Mouse (Mus musculus) liver, postnatal 0 days (tissue): ENCODE measurements at regions not wholly inside any gene's neighbourhood (a gene's known extent, or its start where the extent isn't known, plus 50 kb on each side); places are given as distances from the start of the nearest gene placed in this dataset.

Source experiments
- ATAC-seq: fragments of 200-750 bp; cut with Nextera tagmentation; 2 replicates; pipeline ENCODE4 v1.8.0; 2017; ENCODE audit warnings: mild to moderate bottlenecking, moderate library complexity
- DNase-seq: peaks from one replicate; pipeline ENCODE4 v3.0.0-alpha.2; 2016
- H3K27ac ChIP-seq: fragments of 300-500 bp; sonication (generic); 2 replicates; pipeline ENCODE4 v1.5.1; 2014; ENCODE audit warnings: antibody characterized with exemption, moderate library complexity, mild to moderate bottlenecking, low read depth
- H3K27me3 ChIP-seq: fragments of 300-500 bp; sonication (generic); 2 replicates; pipeline ENCODE4 v1.6.1; 2014; ENCODE audit warnings: low read length, control low read depth, mixed read lengths; ENCODE audit not compliant: insufficient read depth
- H3K36me3 ChIP-seq: fragments of 300-500 bp; sonication (generic); replicated peaks from 2 replicates; pipeline ENCODE4 v1.6.1; 2014; ENCODE audit warnings: mild to moderate bottlenecking, control low read depth, low read length, moderate library complexity, mixed read lengths; ENCODE audit not compliant: insufficient read depth
- H3K4me1 ChIP-seq: fragments of 300-500 bp; sonication (generic); 2 replicates; pipeline ENCODE4 v1.6.1; 2014; ENCODE audit warnings: antibody characterized with exemption, mild to moderate bottlenecking, control low read depth; ENCODE audit not compliant: insufficient read depth
- H3K4me2 ChIP-seq: fragments of 300-500 bp; sonication (generic); 2 replicates; pipeline ENCODE4 v1.6.1; 2014; ENCODE audit warnings: low read depth, mild to moderate bottlenecking, low read length, moderate library complexity, mixed read lengths
- H3K4me3 ChIP-seq: fragments of 300-500 bp; sonication (generic); 2 replicates; pipeline ENCODE4 v1.5.1; 2014; ENCODE audit warnings: low read depth, low read length
- H3K9ac ChIP-seq: fragments of 300-500 bp; sonication (generic); replicated peaks from 2 replicates; pipeline ENCODE4 v1.6.1; 2014; ENCODE audit warnings: mild to moderate bottlenecking, moderate library complexity
- H3K9me3 ChIP-seq: fragments of 300-500 bp; sonication (generic); 2 replicates; pipeline ENCODE4 v1.6.1; 2016; ENCODE audit warnings: mild to moderate bottlenecking, control low read depth, low read length, mixed read lengths
- CTCF ChIP-seq: sonication (generic); IDR thresholded peaks from 2 replicates; pipeline ENCODE4 v1.5.1; 2016; ENCODE audit warnings: antibody characterized with exemption, low read depth
- EP300 ChIP-seq: IDR thresholded peaks from 2 replicates; pipeline ENCODE4 v1.6.1; 2016; ENCODE audit warnings: antibody characterized with exemption, low read depth, mild to moderate bottlenecking
- WGBS: fragments of 180-500 bp; shearing (Covaris S2); extraction: QIAGEN DNeasy Blood & Tissue Kit; methylation state at CpG from one replicate; pipeline ENCODE4 v1.1.7; 2014; ENCODE audit not compliant: insufficient replicate concordance; 5-methylcytosine and 5-hydroxymethylcytosine counted together

DNA sequence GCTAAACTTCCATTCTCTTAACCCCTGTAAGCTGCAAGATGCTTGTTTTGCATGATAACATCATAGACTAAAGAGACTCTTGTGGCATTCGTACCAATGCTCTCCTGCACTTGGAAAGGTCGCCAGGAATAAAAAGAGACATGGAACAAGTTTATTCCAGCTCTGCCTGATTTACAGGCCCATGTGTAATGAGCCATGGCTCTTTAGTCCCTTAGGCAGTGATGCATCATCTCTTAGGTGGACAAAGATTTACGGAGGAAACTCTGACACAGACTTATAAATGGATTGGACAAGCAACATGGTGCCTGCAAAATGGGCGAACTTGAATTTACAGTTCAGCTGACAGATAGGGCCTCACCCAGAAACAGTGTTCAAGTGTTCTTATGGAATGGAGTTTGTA, 288.7 kb upstream of the BB014433 start:
- DNase-seq (no peak), ATAC-seq (no peak)
- 64% methylated on average over 4 of the region's 4 CpGs for WGBS
- H3K9ac ChIP-seq, result no peak overlapping the region
- H3K4me1 ChIP-seq, result no peaks in the 10 kb centered on the region
- no peak overlapping the region for H3K27ac ChIP-seq
- H3K9me3 ChIP-seq, result no peaks in the 10 kb centered on the region
- H3K4me3 ChIP-seq, result no peak overlapping the region
- H3K36me3 ChIP-seq, result no peaks in the 10 kb centered on the region
- no peak for TF ChIP-seq CTCF
- no peak for TF ChIP-seq EP300
- no peak overlapping the region for H3K4me2 ChIP-seq
- no peaks in the 10 kb centered on the region for H3K27me3 ChIP-seq

GRCm38 (mm10) chr8:15327312-15327711, 281.4 kb upstream of the BB014433 start:
- WGBS, result 27% methylated on average over 5 of the region's 5 CpGs
- H3K27me3 ChIP-seq, result no peaks in the 10 kb centered on the region
- no peak overlapping the region for H3K27ac ChIP-seq
- H3K4me1 ChIP-seq, result no peaks in the 10 kb centered on the region
- no peaks in the 10 kb centered on the region for H3K36me3 ChIP-seq
- H3K9ac ChIP-seq, result no peak overlapping the region
- DNase-seq (no peak), ATAC-seq (no peak)
- H3K4me2 ChIP-seq, result no peak overlapping the region
- H3K4me3 ChIP-seq, result no peak overlapping the region
- TF ChIP-seq CTCF, result no peak
- no peak for TF ChIP-seq EP300
- H3K9me3 ChIP-seq, result no peaks in the 10 kb centered on the region

GRCm38 (mm10) chr8:15323421-15323820, 277.5 kb upstream of the BB014433 start:
- H3K36me3 ChIP-seq, result no peaks in the 10 kb centered on the region
- no peaks in the 10 kb centered on the region for H3K9me3 ChIP-seq
- no peak overlapping the region for H3K4me3 ChIP-seq
- H3K4me2 ChIP-seq, result no peak overlapping the region
- no peak for TF ChIP-seq EP300
- no peak for TF ChIP-seq CTCF
- no peaks in the 10 kb centered on the region for H3K4me1 ChIP-seq
- DNase-seq (no peak), ATAC-seq (no peak)
- H3K9ac ChIP-seq, result no peak overlapping the region
- WGBS, result 77% methylated on average over 4 of the region's 4 CpGs
- no peaks in the 10 kb centered on the region for H3K27me3 ChIP-seq
- no peak overlapping the region for H3K27ac ChIP-seq

GRCm38 (mm10) chr8:15318082-15318816, 272.4 kb upstream of the BB014433 start:
- no peak for DNase-seq
- Histone ChIP-seq H3K27ac (no peak overlapping the region), H3K27me3 (no peaks in the 10 kb centered on the region), H3K36me3 (no peaks in the 10 kb centered on the region), H3K4me3 (no peak overlapping the region), H3K4me1 (no peaks in the 10 kb centered on the region), H3K9me3 (no peaks in the 10 kb centered on the region), H3K4me2 (no peak overlapping the region), H3K9ac (no peak overlapping the region)
- 76% methylated on average over 16 of the region's 16 CpGs for WGBS
- TF ChIP-seq CTCF (no peak), EP300 (no peak)
- ATAC-seq, result no peak

DNA sequence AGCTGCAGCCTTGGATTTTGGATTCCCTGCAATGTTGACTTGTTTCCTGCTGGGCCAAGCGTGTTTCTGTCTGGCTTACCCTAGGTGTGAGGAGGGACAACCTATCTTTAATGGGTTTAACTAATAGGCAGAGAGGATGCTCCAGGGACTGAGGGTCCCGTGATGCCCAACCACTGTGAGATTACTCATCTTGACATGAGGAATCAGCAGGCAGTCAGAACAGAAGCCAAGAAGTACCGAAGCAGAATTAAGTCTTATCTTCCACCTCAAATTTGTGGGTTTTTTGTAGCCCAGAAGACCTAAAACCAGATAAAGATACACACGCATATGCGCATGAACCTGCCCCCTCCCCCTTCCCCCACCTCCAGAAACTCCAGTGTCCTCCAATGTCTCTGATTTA, 267.6 kb upstream of the BB014433 start:
- Histone ChIP-seq H3K9me3 (no peaks in the 10 kb centered on the region), H3K4me2 (no peak overlapping the region), H3K9ac (no peak overlapping the region), H3K36me3 (no peaks in the 10 kb centered on the region), H3K27ac (no peak overlapping the region), H3K27me3 (no peaks in the 10 kb centered on the region), H3K4me1 (no peaks in the 10 kb centered on the region), H3K4me3 (no peak overlapping the region)
- TF ChIP-seq EP300 (no peak), CTCF (no peak)
- WGBS, result 53% methylated on average over 5 of the region's 5 CpGs
- ATAC-seq (no peak), DNase-seq (no peak)

DNA sequence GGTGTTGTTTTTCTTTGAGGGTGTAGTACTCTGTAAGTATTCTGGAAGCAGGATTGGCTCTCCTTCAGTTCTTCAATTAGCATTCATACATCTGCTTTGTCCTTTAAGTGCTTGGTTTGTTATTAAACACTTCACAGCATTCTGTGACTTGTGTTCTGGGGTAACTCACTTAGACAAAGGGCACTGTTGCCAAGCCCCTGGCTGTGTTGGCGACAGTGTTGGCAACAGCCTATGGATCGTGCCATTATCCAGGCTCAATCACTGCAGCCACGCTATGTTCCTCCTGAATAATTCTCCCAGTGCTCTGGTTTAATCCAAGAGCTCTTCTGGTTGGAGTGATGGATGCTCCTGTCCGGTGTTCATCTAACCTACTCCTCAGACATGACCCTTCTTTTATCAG, 265.6 kb upstream of the BB014433 start:
- no peaks in the 10 kb centered on the region for H3K9me3 ChIP-seq
- H3K4me2 ChIP-seq, result no peak overlapping the region
- TF ChIP-seq CTCF (no peak), EP300 (no peak)
- H3K27ac ChIP-seq, result no peak overlapping the region
- DNase-seq (no peak), ATAC-seq (no peak)
- no peak overlapping the region for H3K4me3 ChIP-seq
- H3K4me1 ChIP-seq, result no peaks in the 10 kb centered on the region
- WGBS, result 76% methylated on average over 4 of the region's 4 CpGs
- no peaks in the 10 kb centered on the region for H3K36me3 ChIP-seq
- no peak overlapping the region for H3K9ac ChIP-seq
- no peaks in the 10 kb centered on the region for H3K27me3 ChIP-seq
